Mouse (Mus musculus) urinary bladder, adult 2 months (tissue): ENCODE measurements around the gene Olig1. TPM values are rescaled to one million over a fixed set of nuclear protein-coding genes. Genes with fewer than 3 reads are reported as not detected.
A peak's percentile ranks its signal among the peaks of the same experiment; 100 is the strongest.

Experiments
- DNase-seq: peaks from one replicate; pipeline ENCODE4 v3.0.0; 2022; ENCODE audit warnings: low spot score
- polyA plus RNA-seq: library from polyadenylated mRNA; depleted of rRNA; stranded (reverse); fragments of >200 nt; gene quantifications from 2 replicates; pipeline ENCODE4 v1.2.3, GENCODE M21; 2012; rRNA removed

Olig1 gene
- 0.19 and 0.25 TPM in 2 replicates for polyA plus RNA-seq

DNA sequence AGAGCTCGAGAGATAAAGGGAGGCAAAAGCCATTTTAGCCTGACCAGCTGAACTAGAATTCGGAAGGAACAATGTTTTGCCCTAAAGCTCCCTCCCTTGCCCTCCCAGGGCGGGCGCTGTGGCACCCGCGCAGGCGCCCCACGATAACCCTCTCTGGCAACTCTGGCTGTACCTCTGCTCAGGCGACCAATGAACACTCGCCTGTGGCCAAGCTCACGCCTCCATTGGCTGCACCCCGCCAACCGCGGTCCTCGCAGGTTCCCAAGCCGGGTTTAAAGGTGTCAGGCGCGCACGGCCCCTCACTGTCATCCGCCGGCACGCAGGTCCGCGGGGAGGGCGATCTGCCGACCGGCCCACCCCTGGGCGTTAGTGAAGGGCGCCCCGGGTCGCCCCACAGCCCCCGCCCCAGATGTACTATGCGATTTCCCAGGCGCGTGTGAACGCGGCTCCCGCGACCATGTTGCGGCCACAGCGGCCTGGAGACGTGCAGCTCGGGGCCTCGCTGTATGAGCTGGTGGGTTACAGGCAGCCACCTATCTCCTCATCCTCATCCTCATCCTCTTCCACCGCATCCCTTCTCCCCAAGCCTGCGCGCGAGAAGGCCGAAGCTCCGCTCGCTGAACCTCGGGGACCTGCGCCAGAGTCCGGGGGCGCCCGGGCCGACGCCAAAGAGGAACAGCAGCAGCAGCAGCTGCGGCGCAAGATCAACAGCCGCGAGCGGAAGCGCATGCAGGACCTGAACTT is at the start of gene Olig1:
Gene Olig1 (plus strand): TSS at position 305 of the 744 bp plus-strand sequence.
- peak; percentile 30 for DNase-seq

DNA sequence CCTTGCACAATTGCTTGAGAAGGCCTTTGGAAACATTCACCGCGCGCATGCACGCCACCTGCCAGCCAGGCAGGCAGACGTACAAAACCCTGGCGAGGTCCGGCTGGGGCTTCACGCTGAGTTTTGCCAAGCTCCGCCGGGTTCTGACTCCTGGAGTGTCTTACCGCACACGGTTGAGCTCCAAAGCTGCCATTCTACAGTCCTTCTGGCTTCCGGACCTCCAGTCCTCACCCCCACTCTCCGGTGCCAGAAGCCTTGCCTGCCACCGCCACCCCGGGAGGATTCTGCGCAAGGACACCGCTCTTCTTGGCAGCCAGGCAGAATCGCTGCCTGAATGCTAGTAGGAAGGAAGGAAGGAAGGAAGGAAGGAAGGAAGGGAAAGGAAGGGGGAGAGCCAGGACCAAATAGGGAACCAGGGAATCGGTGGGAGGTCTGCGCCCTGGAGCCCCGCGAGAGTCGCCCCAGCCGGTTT is 47.4 kb upstream of the Olig1 start:
- DNase-seq: no peak

- DNase-seq: no peak
Measured at GRCm38 (mm10) chr16:91222643-91223271, 46.8 kb upstream of the Olig1 start.

DNA sequence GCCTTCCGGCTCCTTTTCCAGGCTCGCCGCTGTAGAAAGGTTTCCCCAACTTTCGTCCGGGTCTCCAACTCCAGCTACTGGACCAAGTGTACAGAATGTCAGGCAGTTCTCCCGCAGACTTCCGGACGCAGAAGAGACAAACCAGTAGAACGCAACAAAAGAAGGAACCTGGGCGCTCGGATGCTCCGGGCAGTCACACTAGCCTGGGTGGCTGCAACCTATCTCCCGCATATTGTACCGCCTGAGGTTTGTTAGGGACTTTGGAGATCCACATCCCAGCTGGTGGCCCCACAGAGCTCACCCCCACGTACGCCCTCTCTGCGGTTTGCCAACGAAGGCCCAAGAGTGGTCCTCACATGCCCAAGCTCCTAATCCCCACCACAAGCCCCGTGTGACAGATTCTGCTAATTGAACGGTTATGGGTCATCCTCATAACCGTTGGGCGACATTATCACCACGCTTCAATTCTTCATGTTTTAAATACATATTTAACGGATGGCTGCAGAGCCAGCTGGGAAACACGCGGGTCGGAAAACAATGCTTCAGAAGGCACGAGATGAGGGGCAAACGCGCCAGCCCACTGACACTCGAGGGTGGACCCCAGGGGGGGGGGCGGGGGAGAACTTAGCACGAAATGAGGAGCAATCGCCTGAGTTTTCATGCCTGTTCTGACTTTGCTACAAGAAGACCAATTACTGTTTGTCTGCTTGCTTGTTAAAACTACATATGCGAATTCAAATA is 46.1 kb upstream of the Olig1 start:
- no peak for DNase-seq

DNA sequence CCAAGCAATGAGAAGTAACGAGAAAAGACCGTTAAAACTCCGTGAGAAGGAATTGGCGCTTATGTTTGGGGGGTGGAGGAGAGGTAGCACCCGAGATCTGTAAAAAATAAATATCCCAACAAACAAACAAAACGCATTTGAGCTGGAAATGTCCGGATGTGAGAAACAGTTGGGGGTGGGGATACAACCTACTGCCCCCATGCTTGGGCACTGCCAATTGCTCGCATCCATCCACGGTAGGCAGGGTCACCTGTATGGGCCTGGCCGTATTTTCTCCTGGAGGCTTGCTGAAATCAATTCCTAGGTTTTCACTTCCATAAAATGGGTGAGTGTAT is 45.5 kb upstream of the Olig1 start:
- DNase-seq: no peak

GRCm38 (mm10) chr16:91224481-91225232 is 44.9 kb upstream of the Olig1 start:
- no peak for DNase-seq

- DNase-seq: no peak
Measured at GRCm38 (mm10) chr16:91225233-91226037, 44.1 kb upstream of the Olig1 start, which contains the start of gene Olig2. Gene Olig2, plus strand, starts transcription at chr16:91225457.

DNA sequence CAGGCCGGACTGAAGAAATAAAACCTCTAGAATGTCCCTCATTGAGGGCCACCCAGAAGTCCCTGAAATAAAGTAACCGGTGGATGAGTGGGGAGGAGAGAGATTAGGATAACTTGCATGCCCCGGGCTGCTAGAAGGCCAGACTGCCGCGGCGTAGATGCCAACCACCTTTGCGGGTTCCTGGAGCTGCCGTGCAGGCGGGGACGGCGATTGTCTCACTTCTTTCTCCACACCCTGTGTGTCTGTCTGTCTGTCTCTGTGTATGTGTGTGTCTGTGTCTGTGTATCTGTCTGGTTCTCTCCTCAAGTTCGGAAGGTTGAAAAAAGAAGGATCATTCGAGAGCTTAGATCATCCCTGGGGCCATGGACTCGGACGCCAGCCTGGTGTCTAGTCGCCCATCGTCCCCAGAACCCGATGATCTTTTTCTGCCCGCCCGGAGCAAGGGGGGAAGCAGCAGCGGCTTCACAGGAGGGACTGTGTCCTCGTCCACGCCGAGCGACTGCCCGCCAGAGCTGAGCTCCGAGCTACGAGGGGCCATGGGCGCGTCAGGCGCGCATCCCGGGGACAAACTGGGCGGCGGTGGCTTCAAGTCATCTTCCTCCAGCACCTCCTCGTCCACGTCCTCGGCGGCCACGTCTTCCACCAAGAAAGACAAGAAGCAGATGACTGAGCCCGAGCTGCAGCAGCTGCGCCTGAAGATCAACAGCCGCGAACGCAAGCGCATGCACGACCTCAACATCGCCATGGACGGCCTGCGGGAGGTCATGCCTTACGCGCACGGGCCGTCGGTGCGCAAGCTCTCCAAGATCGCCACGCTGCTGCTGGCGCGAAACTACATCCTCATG is 43.3 kb upstream of the Olig1 start:
- no peak for DNase-seq

- DNase-seq: no peak
Measured at GRCm38 (mm10) chr16:91226883-91227759, 42.5 kb upstream of the Olig1 start.

- no peak for DNase-seq
Measured at GRCm38 (mm10) chr16:91227760-91228043, 41.9 kb upstream of the Olig1 start.

- no peak for DNase-seq
Measured at GRCm38 (mm10) chr16:91228238-91229071, 41.1 kb upstream of the Olig1 start.

- DNase-seq: no peak
Measured at GRCm38 (mm10) chr16:91229072-91229348, 40.6 kb upstream of the Olig1 start.

DNA sequence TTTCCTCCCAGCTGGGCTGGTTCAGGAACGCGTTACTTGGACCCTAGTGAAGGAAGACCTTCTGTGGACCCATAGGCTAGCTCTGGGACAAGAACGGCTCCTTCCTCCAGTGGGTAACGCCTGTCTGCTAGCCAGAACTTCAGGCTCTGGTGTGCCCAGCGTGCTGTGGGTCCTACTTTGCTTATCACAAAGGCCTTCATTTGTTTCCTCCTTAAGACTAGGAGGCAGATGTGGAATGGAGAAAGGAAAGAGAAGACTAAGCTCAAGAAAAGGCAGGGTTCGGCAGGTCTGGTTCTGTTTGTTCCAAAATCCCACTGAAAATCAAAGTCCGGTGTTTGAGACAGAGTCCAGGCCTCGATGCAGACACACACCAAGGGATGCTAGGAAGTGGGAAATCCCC is 39.9 kb upstream of the Olig1 start:
- DNase-seq: no peak

DNA sequence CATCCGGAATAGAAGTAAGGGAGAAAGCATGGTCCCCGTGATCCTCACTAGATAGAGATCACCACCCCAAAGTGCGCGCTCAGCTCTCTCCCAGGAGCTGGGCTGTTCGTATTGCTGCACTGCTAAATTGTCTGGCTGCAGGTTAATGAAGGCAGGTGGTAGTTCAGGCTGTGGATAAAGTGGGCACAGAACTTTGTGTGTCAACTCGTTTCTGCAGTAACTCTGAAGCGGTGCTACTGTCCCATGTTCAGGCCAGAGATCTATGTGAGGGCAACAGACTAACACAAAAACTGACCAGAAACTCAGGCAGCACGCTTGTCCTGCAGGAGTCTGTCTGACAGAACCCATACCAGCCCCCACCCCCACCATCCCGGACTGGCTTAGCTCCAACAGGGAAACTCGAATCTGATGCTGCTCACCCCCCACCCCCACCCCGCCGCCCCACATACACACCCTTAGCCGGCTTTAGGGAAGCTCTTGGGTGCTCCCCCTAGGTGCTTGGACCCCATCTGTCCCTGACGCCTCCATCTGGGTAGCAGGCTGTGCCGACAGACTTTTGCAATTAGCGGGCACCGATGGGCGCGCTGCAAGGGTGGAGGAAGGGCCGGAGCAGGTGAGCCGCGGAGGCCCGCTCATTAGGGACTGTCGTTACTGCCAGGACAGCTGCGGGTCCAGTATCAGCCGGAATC is 37.6 kb upstream of the Olig1 start:
- no peak for DNase-seq

DNA sequence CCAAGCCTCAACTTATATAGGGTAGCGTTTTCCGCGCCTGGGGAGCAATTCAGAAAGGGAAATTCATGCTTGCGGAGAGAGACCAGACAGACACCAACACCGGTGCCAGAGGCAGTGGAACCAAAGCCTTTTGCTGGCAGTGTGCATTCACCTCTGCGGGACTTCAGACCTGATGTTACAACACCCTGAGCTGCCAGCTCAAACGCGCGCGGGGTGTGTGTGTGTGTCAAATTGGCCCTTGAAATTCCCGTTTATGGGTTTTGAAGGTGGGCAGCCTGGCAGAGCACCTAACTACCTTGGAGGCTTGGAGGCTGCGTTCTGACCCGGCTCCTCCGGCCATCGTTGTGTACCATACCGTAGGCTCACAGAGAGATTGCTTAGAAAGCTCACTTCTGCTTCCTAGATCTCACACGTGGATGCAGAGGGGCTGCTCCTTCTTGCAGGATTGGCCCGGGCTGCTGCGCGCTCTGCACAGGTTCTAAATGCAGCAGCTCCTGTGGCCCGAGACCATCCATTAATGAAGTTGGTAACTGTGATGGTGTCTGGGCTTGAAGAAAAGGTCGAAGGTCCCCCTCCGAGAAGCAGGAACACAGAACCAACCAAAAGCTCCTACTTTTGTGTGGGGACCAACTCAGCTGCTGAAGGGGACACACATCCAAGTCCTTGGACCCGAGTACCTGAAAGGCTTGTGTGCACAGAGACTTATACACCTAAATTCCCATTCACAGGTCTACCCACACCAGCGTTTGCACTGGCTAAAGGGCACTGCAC is 36.9 kb upstream of the Olig1 start:
- no peak for DNase-seq

DNA sequence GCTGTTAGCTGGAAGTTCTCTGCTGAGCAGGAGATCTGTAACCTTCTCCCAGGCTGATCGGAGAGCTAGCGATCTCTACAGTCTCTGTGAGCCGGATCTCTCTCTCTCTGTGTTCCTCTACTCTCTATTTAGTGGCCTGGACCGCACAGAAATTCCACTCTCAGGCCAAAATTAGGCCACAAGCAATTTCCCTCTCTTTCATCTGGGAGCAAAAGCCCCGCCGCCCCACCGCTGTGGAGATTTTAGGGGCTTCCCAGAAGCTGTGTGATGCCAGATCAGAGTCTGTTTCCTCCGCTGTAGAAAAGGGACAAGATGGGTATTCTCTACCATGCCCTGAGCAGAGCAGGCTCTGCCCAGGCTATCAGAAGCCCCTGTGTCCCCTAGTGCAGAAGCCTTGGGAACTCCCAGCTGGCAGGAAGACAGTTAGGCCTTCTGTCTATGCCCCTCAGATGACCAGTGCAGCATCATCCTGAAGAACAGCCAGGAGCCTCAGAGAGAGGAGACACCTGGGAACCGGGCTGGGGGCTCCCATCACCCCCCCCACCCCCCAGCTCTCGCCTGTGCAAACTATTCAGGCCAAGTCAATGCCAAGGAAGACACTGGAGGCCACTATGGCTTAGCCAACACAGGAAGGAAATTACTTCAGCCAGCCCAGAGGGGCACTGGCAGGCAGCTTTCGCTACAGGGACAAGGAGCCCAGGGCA is 36.2 kb upstream of the Olig1 start:
- DNase-seq: no peak

DNA sequence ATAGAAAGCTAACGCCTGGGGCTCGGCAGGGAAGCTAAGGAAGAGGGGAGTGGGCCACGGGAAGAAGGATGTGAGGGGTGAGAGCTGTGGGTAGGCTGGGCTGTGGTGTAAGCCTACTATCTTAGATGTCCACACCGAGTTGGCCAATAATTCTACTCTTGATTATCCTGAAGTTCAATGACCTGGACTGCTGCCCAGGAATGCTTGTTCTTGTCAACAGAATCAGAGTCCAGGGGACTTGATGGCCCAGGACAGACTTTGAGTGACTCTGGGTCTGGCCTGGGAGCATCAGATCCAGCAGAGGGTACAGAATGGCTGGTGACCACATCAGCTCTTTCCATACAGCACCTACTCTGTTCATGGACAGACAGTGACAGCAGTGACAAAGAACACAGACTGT is 30.5 kb upstream of the Olig1 start:
- DNase-seq: no peak
